Mouse (Mus musculus) limb, embryonic 15.5 days (tissue): ENCODE results near the gene Znrf4. TPM values are rescaled to one million over a fixed set of nuclear protein-coding genes. Genes with fewer than 3 reads are reported as not detected.

Source experiments
- polyA plus RNA-seq: library from polyadenylated mRNA; unstranded; fragments of >200 nt; fragmentation: Nextera tagmentation; extraction: Ambion mirVana; gene quantifications from 2 replicates; pipeline ENCODE4 v1.2.1, GENCODE M21; 2015

The Znrf4 gene
- polyA plus RNA-seq, 1 experiment from 2014 or later: not detected

Other genes starting within 250 kb of the Znrf4 start
- gene Ticam1, start 235.6 kb downstream of the Znrf4 start, polyA plus RNA-seq: 7.1 and 8.6 TPM in 2 replicates
- 94.2 and 114 TPM in 2 replicates for gene Plin3, start 219.6 kb downstream of the Znrf4 start, polyA plus RNA-seq
- gene Arrdc5, start 212.1 kb downstream of the Znrf4 start, polyA plus RNA-seq: not detected in 2 replicates
- gene Uhrf1, start 209.1 kb downstream of the Znrf4 start, polyA plus RNA-seq: 107 and 108 TPM in 2 replicates
- 35.9 and 37.3 TPM in 2 replicates for gene Kdm4b, start 186.4 kb downstream of the Znrf4 start, polyA plus RNA-seq
- 85.4 and 96.3 TPM in 2 replicates for gene Ptprs, start 35.9 kb downstream of the Znrf4 start, polyA plus RNA-seq
- 16.2 and 16.6 TPM in 2 replicates for gene Gm20219, start 42.0 kb upstream of the Znrf4 start, polyA plus RNA-seq
- 74.5 and 75.6 TPM in 2 replicates for gene Safb2, start 72.2 kb upstream of the Znrf4 start, polyA plus RNA-seq
- 80.6 and 94.2 TPM in 2 replicates for gene Safb, start 72.4 kb upstream of the Znrf4 start, polyA plus RNA-seq
- 257 and 269 TPM in 2 replicates for gene 2410015M20Rik, start 97.3 kb upstream of the Znrf4 start, polyA plus RNA-seq
- gene Rpl36, start 101.0 kb upstream of the Znrf4 start, polyA plus RNA-seq: 1,472 and 1,900 TPM in 2 replicates
- gene Lonp1, start 114.5 kb upstream of the Znrf4 start, polyA plus RNA-seq: 46.5 and 49.1 TPM in 2 replicates
- gene Catsperd, start 115.7 kb upstream of the Znrf4 start, polyA plus RNA-seq: 0.17 and 0.57 TPM in 2 replicates
- gene Ranbp3, start 160.9 kb upstream of the Znrf4 start, polyA plus RNA-seq: 86.0 and 90.5 TPM in 2 replicates
- gene Ndufa11, start 205.3 kb upstream of the Znrf4 start, polyA plus RNA-seq: 370 and 405 TPM in 2 replicates
- 18.1 and 18.2 TPM in 2 replicates for gene Vmac, start 205.6 kb upstream of the Znrf4 start, polyA plus RNA-seq
- 15.2 and 20.5 TPM in 2 replicates for gene Nrtn, start 245.1 kb upstream of the Znrf4 start, polyA plus RNA-seq